Mouse (Mus musculus) kidney, embryonic 14.5 days (tissue): ENCODE measurements around the gene Ipcef1. TPM values are rescaled to one million over a fixed set of nuclear protein-coding genes. Genes with fewer than 3 reads are reported as not detected.
A peak's percentile ranks its signal among the peaks of the same experiment; 100 is the strongest.
"Not testable (repeated sequence)": the region's sequence is repeated elsewhere in the genome, so short reads cannot be mapped to it uniquely, and the experiment has no call there.

Source experiments
- ATAC-seq: fragments of 200-750 bp; cut with Nextera tagmentation; 2 replicates; pipeline ENCODE4 v1.8.0; 2017; ENCODE audit warnings: moderate number of reproducible peaks, mild to moderate bottlenecking, moderate TSS enrichment, moderate library complexity; ENCODE audit not compliant: low FRiP score, low TSS enrichment
- H3K27ac ChIP-seq: fragments of 300-500 bp; sonication (generic); 2 replicates; pipeline ENCODE4 v1.5.1; 2014; ENCODE audit warnings: low read depth, mild to moderate bottlenecking, low read length, moderate library complexity, mixed read lengths
- H3K27me3 ChIP-seq: fragments of 300-500 bp; sonication (generic); 2 replicates; pipeline ENCODE4 v1.6.1; 2014; ENCODE audit warnings: mild to moderate bottlenecking, low read length; ENCODE audit not compliant: control insufficient read depth, insufficient read depth
- H3K36me3 ChIP-seq: fragments of 300-500 bp; sonication (generic); 2 replicates; pipeline ENCODE4 v1.6.1; 2014; ENCODE audit warnings: low read length, mixed read lengths; ENCODE audit not compliant: control insufficient read depth, insufficient read depth
- H3K4me1 ChIP-seq: fragments of 300-500 bp; sonication (generic); 2 replicates; pipeline ENCODE4 v1.6.1; 2014; ENCODE audit warnings: low read length, mixed read lengths; ENCODE audit not compliant: control insufficient read depth, insufficient read depth
- H3K4me2 ChIP-seq: fragments of 300-500 bp; sonication (generic); replicated peaks from 2 replicates; pipeline ENCODE4 v1.6.1; 2014; ENCODE audit warnings: low read depth, mild to moderate bottlenecking, low read length
- H3K4me3 ChIP-seq: fragments of 300-500 bp; sonication (generic); 2 replicates; pipeline ENCODE4 v1.5.1; 2014; ENCODE audit warnings: mild to moderate bottlenecking, low read length
- H3K9ac ChIP-seq: fragments of 300-500 bp; sonication (generic); 2 replicates; pipeline ENCODE4 v1.6.1; 2014; ENCODE audit warnings: low read depth, mild to moderate bottlenecking, low read length, moderate library complexity
- H3K9me3 ChIP-seq: fragments of 300-500 bp; sonication (generic); 2 replicates; pipeline ENCODE4 v1.6.1; 2016; ENCODE audit warnings: low read length; ENCODE audit not compliant: control insufficient read depth
- WGBS: fragments of 180-500 bp; shearing (Covaris S2); extraction: QIAGEN DNeasy Blood & Tissue Kit; methylation state at CpG from one replicate; pipeline ENCODE4 v1.1.7; 2014; 5-methylcytosine and 5-hydroxymethylcytosine counted together
- polyA plus RNA-seq: library from polyadenylated mRNA; unstranded; fragments of >200 nt; fragmentation: Nextera tagmentation; extraction: Ambion mirVana; gene quantifications from 2 replicates; pipeline ENCODE4 v1.2.1, GENCODE M21; 2014

Ipcef1 gene
- polyA plus RNA-seq, 1 experiment from 2014 or later: 3.6 TPM

- Histone ChIP-seq H3K9me3 (no peaks in the 10 kb centered on the region), H3K4me1 (no peaks in the 10 kb centered on the region), H3K36me3 (no peaks in the 10 kb centered on the region), H3K9ac (no peak overlapping the region), H3K4me3 (no peak overlapping the region), H3K4me2 (no peak overlapping the region), H3K27ac (no peak overlapping the region), H3K27me3 (no peaks in the 10 kb centered on the region)
- ATAC-seq: no peak
- WGBS: 53% methylated on average over 7 of the region's 7 CpGs
Measured at GRCm38 (mm10) chr10:7019781-7020386, 32.4 kb downstream of the Ipcef1 start.

GRCm38 (mm10) chr10:7015199-7015598 lies 37.1 kb downstream of the Ipcef1 start:
- no peaks in the 10 kb centered on the region for H3K9me3 ChIP-seq
- H3K27me3 ChIP-seq: no peaks in the 10 kb centered on the region
- WGBS: 46% methylated on average over 1 of the region's 1 CpGs
- H3K4me3 ChIP-seq: no peak overlapping the region
- no peak overlapping the region for H3K9ac ChIP-seq
- H3K27ac ChIP-seq: 0 out of 2 replicates have a peak overlapping the region, but pooled peaks have one; percentile 42
- H3K4me1 ChIP-seq: no peaks in the 10 kb centered on the region
- ATAC-seq: peak; percentile 75
- H3K4me2 ChIP-seq: no peak overlapping the region
- H3K36me3 ChIP-seq: no peaks in the 10 kb centered on the region

GRCm38 (mm10) chr10:7010543-7010942 lies 41.7 kb downstream of the Ipcef1 start:
- 84% methylated on average over 8 of the region's 8 CpGs for WGBS
- Histone ChIP-seq H3K9me3 (no peaks in the 10 kb centered on the region), H3K36me3 (no peaks in the 10 kb centered on the region), H3K27ac (no peak overlapping the region), H3K4me1 (no peaks in the 10 kb centered on the region), H3K27me3 (no peaks in the 10 kb centered on the region), H3K9ac (no peak overlapping the region), H3K4me2 (no peak overlapping the region), H3K4me3 (no peak overlapping the region)
- ATAC-seq: no peak

- Histone ChIP-seq H3K27me3 (no peaks in the 10 kb centered on the region), H3K4me3 (no peak overlapping the region), H3K9me3 (no peaks in the 10 kb centered on the region), H3K36me3 (no peaks in the 10 kb centered on the region), H3K27ac (no peak overlapping the region), H3K9ac (no peak overlapping the region), H3K4me2 (no peak overlapping the region), H3K4me1 (no peaks in the 10 kb centered on the region)
- 64% methylated on average over 5 of the region's 5 CpGs for WGBS
- no peak for ATAC-seq
Measured at GRCm38 (mm10) chr10:7004980-7005538, 47.2 kb downstream of the Ipcef1 start.

GRCm38 (mm10) chr10:7003898-7004297 lies 48.4 kb downstream of the Ipcef1 start:
- H3K9ac ChIP-seq, H3K9me3 ChIP-seq, H3K27me3 ChIP-seq, H3K36me3 ChIP-seq, H3K4me3 ChIP-seq, ATAC-seq, H3K4me1 ChIP-seq, H3K4me2 ChIP-seq, H3K27ac ChIP-seq: not testable (repeated sequence)

- H3K9ac ChIP-seq: no peak overlapping the region
- no peak for ATAC-seq
- H3K36me3 ChIP-seq: no peaks in the 10 kb centered on the region
- H3K4me1 ChIP-seq: no peaks in the 10 kb centered on the region
- no peak overlapping the region for H3K27ac ChIP-seq
- H3K27me3 ChIP-seq: no peaks in the 10 kb centered on the region
- 85% methylated on average over 3 of the region's 3 CpGs for WGBS
- no peak overlapping the region for H3K4me2 ChIP-seq
- no peaks in the 10 kb centered on the region for H3K9me3 ChIP-seq
- no peak overlapping the region for H3K4me3 ChIP-seq
Measured at GRCm38 (mm10) chr10:6999355-6999754, 52.9 kb downstream of the Ipcef1 start.

- Histone ChIP-seq H3K27me3 (no peaks in the 10 kb centered on the region), H3K4me2 (no peak overlapping the region), H3K27ac (no peak overlapping the region), H3K4me1 (no peaks in the 10 kb centered on the region), H3K4me3 (no peak overlapping the region), H3K9me3 (no peaks in the 10 kb centered on the region), H3K9ac (no peak overlapping the region), H3K36me3 (no peaks in the 10 kb centered on the region)
- ATAC-seq: no peak
- WGBS: 83% methylated on average over 4 of the region's 4 CpGs
Measured at GRCm38 (mm10) chr10:6998576-6999250, 53.6 kb downstream of the Ipcef1 start.

- H3K27me3 ChIP-seq: no peaks in the 10 kb centered on the region
- no peak overlapping the region for H3K27ac ChIP-seq
- H3K9me3 ChIP-seq: no peaks in the 10 kb centered on the region
- H3K9ac ChIP-seq: no peak overlapping the region
- H3K36me3 ChIP-seq: no peaks in the 10 kb centered on the region
- 77% methylated on average over 3 of the region's 3 CpGs for WGBS
- H3K4me2 ChIP-seq: no peak overlapping the region
- no peaks in the 10 kb centered on the region for H3K4me1 ChIP-seq
- ATAC-seq: no peak
- no peak overlapping the region for H3K4me3 ChIP-seq
Measured at GRCm38 (mm10) chr10:6996895-6997294, 55.4 kb downstream of the Ipcef1 start.

GRCm38 (mm10) chr10:6988555-6988954 lies 63.7 kb downstream of the Ipcef1 start:
- 74% methylated on average over 1 of the region's 1 CpGs for WGBS
- H3K4me1 ChIP-seq: no peaks in the 10 kb centered on the region
- H3K9ac ChIP-seq: no peak overlapping the region
- no peaks in the 10 kb centered on the region for H3K27me3 ChIP-seq
- no peaks in the 10 kb centered on the region for H3K9me3 ChIP-seq
- no peak overlapping the region for H3K4me2 ChIP-seq
- no peak overlapping the region for H3K27ac ChIP-seq
- no peak overlapping the region for H3K4me3 ChIP-seq
- H3K36me3 ChIP-seq: no peaks in the 10 kb centered on the region
- ATAC-seq: no peak
